Mouse (Mus musculus): Measurements from ENCODE around the gene Fam111a. TPM values are rescaled to one million over a fixed set of nuclear protein-coding genes. Genes with fewer than 3 reads are reported as not detected.
A peak's percentile ranks its signal among the peaks of the same experiment; 100 is the strongest.

The Fam111a gene
- polyA plus RNA-seq, 2 experiments, result 17.9 to 30.3 TPM

GRCm38 (mm10) chr19:12595530-12596289, 50.2 kb downstream of the Fam111a start:
- peak; percentile 37 to 45 (median 40) for DNase-seq (ENCODE audit: low read depth in 3 of 3, low spot score in 3 of 3)
- Histone ChIP-seq H3K9me3 (ENCODE audit: control insufficient read depth, low read length) (no peaks in the 10 kb centered on the region), H3K27ac (no peak overlapping the region)

GRCm38 (mm10) chr19:12596290-12597072, 50.9 kb downstream of the Fam111a start:
- H3K27me3 ChIP-seq (ENCODE audit: control insufficient read depth, insufficient read depth, low read length), result no peaks in the 10 kb centered on the region; the same call in 1 of the 2 replicates
- no peak overlapping the region for H3K27ac ChIP-seq
- WGBS (ENCODE audit: insufficient replicate concordance), result 18% methylated on average over 23 of the region's 23 CpGs

More at GRCm38 (mm10) chr19:12595530-12596289, 50.2 kb downstream of the Fam111a start:
- H3K4me1 ChIP-seq (replicated peaks; ENCODE audit: control insufficient read depth in 2 of 2, insufficient read depth in 2 of 2, low read length in 1 of 2), result no peaks in the 10 kb centered on the region
- H3K4me3 ChIP-seq (ENCODE audit: insufficient read depth in 1 of 2, low read depth in 2 of 2, low read length in 2 of 2), result peak overlapping the region; percentile 57 to 65
- H3K27me3 ChIP-seq (ENCODE audit: control insufficient read depth, insufficient read depth, low read length), result no peaks in the 10 kb centered on the region; the same call in 1 of the 2 replicates
- H3K36me3 ChIP-seq (replicated peaks; ENCODE audit: control insufficient read depth, insufficient read depth, low read depth), result peaks cover 2% of the 10 kb centered on the region; the same call in 1 of the 2 replicates
- ATAC-seq (ENCODE audit: insufficient read depth), result peak; percentile 75
- under 1% methylated on average over 49 of the region's 49 CpGs for WGBS (ENCODE audit: insufficient replicate concordance)
- no peak for TF ChIP-seq EP300 (IDR thresholded peaks at IDR 0.05; ENCODE audit: low read depth)
- peak; percentile 56 for TF ChIP-seq CTCF (IDR thresholded peaks at IDR 0.05; ENCODE audit: low read depth)
- H3K4me2 ChIP-seq (ENCODE audit: low read depth), result peak overlapping the region; percentile 72
- H3K9ac ChIP-seq (replicated peaks), result peak overlapping the region; percentile 31

GRCm38 (mm10) chr19:12597073-12597405, 51.5 kb downstream of the Fam111a start:
- peaks cover 0 to 5% of the 10 kb centered on the region in 2 experiments; a peak in 1 of 4 replicates for H3K4me1 ChIP-seq (replicated peaks; ENCODE audit: control insufficient read depth in 2 of 2, insufficient read depth in 2 of 2, low read length in 1 of 2)
- ATAC-seq (ENCODE audit: insufficient read depth) (no peak), DNase-seq (ENCODE audit: low read depth in 3 of 3, low spot score in 3 of 3) (no peak)
- H3K4me3 ChIP-seq (ENCODE audit: insufficient read depth in 1 of 2, low read depth in 2 of 2, low read length in 2 of 2), result peak overlapping the region in 1 of 2 experiments; percentile 57; a peak in 3 of 4 replicates
- WGBS (ENCODE audit: insufficient replicate concordance), result 48% methylated on average over 3 of the region's 3 CpGs
- H3K27ac ChIP-seq, result no peak overlapping the region
- H3K4me2 ChIP-seq (ENCODE audit: low read depth), result peak overlapping the region; percentile 72
- H3K9ac ChIP-seq (replicated peaks), result no peak overlapping the region
- TF ChIP-seq CTCF (IDR thresholded peaks at IDR 0.05; ENCODE audit: low read depth), result no peak
- TF ChIP-seq EP300 (IDR thresholded peaks at IDR 0.05; ENCODE audit: low read depth), result no peak
- no peaks in the 10 kb centered on the region for H3K9me3 ChIP-seq (ENCODE audit: control insufficient read depth, low read length)
- H3K27me3 ChIP-seq (ENCODE audit: control insufficient read depth, insufficient read depth, low read length), result no peaks in the 10 kb centered on the region; the same call in 1 of the 2 replicates
- H3K36me3 ChIP-seq (replicated peaks; ENCODE audit: control insufficient read depth, insufficient read depth, low read depth), result no peaks in the 10 kb centered on the region

More at GRCm38 (mm10) chr19:12596290-12597072, 50.9 kb downstream of the Fam111a start:
- no peaks in the 10 kb centered on the region for H3K9me3 ChIP-seq (ENCODE audit: control insufficient read depth, low read length)
- TF ChIP-seq CTCF (IDR thresholded peaks at IDR 0.05; ENCODE audit: low read depth) (no peak), EP300 (IDR thresholded peaks at IDR 0.05; ENCODE audit: low read depth) (no peak)
- DNase-seq (ENCODE audit: low read depth in 3 of 3, low spot score in 3 of 3) (no peak), ATAC-seq (ENCODE audit: insufficient read depth) (peak; percentile 5; the same call in 1 of the 2 replicates)
- peak overlapping the region; percentile 23; the same call in 1 of the 2 replicates for H3K9ac ChIP-seq (replicated peaks)
- H3K36me3 ChIP-seq (replicated peaks; ENCODE audit: control insufficient read depth, insufficient read depth, low read depth), result no peaks in the 10 kb centered on the region
- peak overlapping the region; percentile 57 to 65 for H3K4me3 ChIP-seq (ENCODE audit: insufficient read depth in 1 of 2, low read depth in 2 of 2, low read length in 2 of 2)
- H3K4me2 ChIP-seq (ENCODE audit: low read depth), result peak overlapping the region; percentile 72
- H3K4me1 ChIP-seq (replicated peaks; ENCODE audit: control insufficient read depth in 2 of 2, insufficient read depth in 2 of 2, low read length in 1 of 2), result peaks cover 0 to 3% of the 10 kb centered on the region in 2 experiments; a peak in 1 of 4 replicates

- Histone ChIP-seq H3K4me2 (ENCODE audit: low read depth) (no peak overlapping the region), H3K27me3 (ENCODE audit: control insufficient read depth, insufficient read depth, low read length) (no peaks in the 10 kb centered on the region; the same call in 1 of the 2 replicates), H3K27ac (no peak overlapping the region), H3K9me3 (ENCODE audit: control insufficient read depth, low read length) (no peaks in the 10 kb centered on the region), H3K4me3 (ENCODE audit: insufficient read depth in 1 of 2, low read depth in 2 of 2, low read length in 2 of 2) (no peak overlapping the region), H3K9ac (replicated peaks) (no peak overlapping the region), H3K4me1 (replicated peaks; ENCODE audit: control insufficient read depth in 2 of 2, insufficient read depth in 2 of 2, low read length in 1 of 2) (peaks cover 0 to 5% of the 10 kb centered on the region in 2 experiments; a peak in 1 of 4 replicates), H3K36me3 (replicated peaks; ENCODE audit: control insufficient read depth, insufficient read depth, low read depth) (no peaks in the 10 kb centered on the region)
- ATAC-seq (ENCODE audit: insufficient read depth), result no peak
- DNase-seq (ENCODE audit: low read depth in 3 of 3, low spot score in 3 of 3), result no peak
- WGBS (ENCODE audit: insufficient replicate concordance), result 49% methylated on average over 3 of the region's 3 CpGs
- TF ChIP-seq CTCF (IDR thresholded peaks at IDR 0.05; ENCODE audit: low read depth), result no peak
- no peak for TF ChIP-seq EP300 (IDR thresholded peaks at IDR 0.05; ENCODE audit: low read depth)
Measured at GRCm38 (mm10) chr19:12598674-12599073, 53.1 kb downstream of the Fam111a start.
